Mouse (Mus musculus): ENCODE measurements around the gene Klhl22.
"Not testable (repeated sequence)": the region's sequence is repeated elsewhere in the genome, so short reads cannot be mapped to it uniquely, and the experiment has no call there.

The Klhl22 gene

DNA sequence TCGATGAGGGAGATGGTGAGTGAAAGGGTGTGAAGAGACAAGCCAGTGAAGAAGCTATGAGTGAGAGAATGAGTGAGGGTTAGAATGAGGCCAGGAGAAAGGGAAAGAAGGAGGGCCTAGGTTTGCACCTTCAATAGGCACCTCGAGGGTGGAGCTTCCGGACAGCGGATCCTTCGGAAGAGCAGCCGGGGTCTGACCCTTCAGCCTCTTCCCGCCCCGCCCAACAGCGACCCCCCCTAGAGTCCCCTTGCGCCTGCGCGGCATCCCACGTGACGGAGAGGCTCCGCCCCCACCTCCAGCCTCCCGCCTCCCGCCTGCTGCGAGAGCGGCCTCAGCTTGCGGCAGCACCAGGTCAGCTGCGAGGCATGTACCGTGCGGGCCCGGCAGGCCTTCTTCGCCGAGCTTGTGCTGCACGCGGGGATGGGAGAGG is at the start of gene Klhl22:
Klhl22 (plus strand) TSS at position 275 of the 430 bp plus-strand sequence.
- DNase-seq = peak; percentile 97

DNA sequence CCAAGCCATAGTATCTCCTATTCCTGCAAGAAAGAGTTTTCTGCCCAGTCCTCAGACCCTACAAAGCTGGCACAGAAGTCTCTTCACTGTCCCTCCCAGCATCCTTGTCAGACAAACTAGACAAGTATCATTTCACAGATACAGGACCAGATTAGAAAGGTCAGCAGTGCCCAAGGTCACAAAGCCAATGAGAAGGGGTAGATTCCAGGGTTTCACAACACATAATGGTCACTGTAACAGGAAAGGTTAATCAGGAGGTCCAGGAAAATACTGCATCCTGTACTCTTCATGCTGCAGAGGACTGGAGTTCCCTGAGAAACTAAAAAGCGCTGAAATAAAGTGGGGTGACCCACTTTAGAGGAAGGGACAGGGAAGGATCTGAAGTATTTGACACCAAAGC is 41.6 kb upstream of the Klhl22 start:
- DNase-seq = no peak

DNA sequence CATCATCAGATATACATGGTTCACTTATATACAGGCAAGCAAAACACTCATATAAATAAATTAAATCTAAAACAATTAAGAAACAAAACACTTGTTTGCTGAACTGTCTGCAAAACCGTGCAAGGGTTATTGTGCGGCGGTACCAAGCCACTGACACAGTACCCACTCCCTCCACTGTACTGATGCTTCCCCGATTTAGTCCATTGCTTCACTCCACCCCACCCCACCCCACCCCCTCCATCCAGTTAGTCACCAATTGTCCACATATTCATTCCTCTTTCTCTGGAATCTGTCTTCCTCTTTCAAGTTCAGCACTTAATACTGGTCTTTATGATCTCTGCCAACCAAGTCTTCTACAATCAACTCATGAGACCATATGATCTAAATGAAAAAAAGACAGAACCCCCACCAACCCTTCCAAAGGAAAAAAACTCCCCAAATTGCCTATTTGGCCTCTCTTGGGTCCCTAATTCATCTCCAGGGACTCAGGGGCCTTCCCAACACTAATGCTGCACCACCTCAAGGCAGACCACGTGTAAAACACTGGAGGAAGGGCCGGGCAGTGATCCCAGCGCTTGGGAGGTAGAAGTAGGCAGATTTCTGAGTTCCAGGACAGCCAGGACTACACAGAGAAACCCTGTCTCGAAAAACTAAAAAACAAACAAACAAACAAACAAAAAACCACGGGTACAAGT is 38.2 kb upstream of the Klhl22 start:
- DNase-seq = no peak

DNA sequence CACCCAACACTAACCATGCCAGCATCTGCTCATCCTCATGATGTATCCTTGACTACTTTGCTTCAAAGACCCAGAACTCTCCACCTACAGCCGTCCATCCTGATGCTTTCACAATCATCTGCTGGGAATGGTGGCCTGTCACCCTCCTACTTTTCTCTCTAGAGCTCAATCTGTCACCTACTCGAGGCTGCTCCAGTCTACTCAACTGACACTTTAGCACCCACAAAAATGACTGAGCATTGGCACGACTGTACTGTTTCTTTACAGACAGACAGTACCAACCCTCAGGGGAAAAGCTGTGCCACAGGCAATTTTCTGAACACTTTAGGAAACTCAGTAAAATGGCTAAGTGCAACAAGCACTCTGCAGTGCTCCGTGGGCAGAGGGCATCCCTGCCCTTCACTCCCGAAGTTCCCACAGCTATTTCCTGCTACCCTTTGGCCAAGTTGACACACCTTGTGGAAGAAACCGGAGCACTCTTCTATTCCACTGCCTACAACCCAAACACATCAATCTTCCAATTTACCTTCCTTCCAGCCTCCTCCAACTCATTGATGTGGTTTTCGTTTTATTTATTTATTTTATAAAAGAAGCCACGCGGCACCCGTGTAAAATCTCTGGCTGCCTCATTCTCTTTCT is 37.5 kb upstream of the Klhl22 start:
- DNase-seq = no peak

DNA sequence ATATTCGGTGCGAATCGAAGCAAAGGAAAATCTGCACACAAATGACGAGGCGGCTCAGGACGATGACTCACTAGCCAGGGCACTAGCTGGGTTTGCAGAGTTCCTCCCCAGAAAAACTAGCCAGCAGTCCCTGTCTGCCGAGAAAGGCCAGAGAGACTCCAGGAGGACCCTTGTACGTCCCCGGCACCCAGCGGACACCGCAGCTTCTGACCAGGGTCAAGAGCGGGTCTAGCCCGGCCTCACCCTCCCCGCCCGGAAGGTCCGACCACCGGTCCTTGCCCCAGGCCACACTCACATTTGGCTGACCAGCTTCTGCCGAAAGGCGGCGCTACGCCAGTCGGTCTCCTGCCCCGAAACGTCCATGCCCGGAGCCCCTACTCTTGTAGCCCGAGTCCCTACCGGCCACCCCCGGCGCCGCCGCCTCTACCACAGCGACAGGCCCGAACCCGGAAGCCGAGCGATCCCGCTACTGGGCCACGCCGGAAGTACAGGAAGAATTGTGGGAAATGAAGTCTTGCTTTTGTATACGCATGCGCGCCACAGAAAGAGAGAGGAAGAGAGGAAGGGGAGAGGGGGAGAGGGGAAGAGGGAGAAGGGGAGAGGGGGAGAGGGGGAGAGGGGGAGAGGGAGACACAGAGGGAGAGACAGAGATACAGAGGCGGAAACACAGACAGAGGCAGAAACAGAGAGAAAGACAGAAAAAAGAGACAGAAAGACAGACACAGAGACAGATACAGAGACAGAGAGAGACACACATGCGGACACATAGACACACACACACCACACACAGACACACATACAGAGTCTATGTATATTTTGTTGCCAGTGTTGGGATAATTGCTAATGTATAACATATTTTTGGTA is 36.7 kb upstream of the Klhl22 start:
- peak; percentile 90 for DNase-seq

DNA sequence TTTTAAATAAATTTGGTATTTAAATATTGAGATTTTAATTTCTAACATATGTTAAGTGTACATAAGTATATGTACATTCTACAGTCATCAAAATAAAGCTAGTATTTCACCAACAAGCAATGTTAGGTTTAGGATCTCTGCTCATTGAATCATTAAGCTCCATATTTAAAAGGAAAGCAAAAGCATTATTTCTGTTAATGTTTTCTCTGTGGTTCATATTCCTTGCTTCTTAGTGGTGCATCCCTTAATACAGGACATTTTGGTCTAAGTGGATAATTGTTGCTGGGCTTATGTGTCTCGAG is 36.1 kb upstream of the Klhl22 start:
- DNase-seq = no peak

DNA sequence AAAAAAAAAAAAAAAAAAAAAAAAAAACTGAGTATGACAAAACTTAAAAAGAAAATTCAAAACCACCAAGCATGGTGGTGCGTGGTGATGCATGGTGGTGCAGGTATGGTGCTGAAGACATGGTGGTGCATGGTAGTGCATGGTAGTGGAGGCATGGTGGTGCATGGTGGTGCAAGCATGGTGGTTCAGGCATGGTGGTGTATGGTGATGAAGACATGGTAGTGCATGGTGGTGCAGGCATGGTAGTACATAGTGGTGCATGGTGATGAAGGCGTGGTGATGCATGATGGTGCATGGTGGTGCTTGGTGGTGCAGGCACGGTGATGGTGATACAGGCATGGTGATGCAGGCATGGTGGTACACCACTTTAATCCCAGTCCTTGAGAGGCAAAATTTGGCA is 35.0 kb upstream of the Klhl22 start:
- no peak for DNase-seq

DNA sequence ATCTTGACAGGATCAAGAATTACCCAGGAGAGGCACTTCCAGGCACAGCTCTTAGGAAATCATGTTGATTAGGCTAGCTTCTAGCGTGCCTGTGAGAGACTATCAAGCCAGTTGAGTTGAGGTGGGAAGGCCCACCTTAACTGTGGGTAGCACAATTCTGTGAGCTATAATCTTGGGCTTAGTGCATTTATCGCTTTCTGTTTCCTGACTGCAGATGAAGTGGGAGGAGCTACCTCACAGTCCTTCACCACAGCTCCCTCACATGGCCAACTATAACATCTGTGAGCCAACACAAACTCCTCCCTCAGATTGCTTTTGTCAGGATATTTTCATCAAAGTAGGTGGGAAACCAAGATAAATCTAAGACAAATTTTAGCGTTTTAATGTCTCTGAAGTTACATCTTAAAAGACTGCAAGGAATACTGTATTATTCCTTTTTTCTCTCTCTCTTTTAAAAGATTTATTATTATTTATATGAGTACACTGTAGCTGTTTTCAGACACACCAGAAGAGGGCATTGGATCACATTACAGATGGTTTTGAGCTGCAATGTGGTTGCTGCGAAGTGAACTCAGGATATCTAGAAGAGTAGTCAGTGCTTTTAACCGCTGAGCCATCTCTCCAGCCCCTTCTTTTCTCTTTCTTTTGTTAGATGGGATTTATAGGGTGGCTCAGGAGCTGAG is 32.1 kb upstream of the Klhl22 start:
- peak; percentile 73 for DNase-seq

DNA sequence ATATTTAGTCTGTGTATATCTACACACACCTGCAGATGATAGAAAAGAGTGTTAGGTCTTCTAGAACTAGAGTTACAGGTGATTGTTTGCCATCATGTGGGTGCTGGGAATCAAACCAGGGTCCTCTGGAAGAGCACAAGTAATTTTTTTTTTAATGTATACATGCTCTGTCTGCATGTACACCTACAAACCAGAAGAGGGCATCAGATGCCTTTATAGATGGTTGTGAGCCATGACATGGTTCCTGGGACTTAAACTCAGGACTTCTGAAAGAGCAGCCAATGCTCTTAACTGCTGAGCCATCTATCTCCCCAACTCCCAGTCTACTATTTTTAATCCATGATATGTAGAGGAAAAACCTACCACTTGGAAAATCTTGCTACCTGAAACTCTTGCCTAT is 29.4 kb upstream of the Klhl22 start:
- DNase-seq = no peak

DNA sequence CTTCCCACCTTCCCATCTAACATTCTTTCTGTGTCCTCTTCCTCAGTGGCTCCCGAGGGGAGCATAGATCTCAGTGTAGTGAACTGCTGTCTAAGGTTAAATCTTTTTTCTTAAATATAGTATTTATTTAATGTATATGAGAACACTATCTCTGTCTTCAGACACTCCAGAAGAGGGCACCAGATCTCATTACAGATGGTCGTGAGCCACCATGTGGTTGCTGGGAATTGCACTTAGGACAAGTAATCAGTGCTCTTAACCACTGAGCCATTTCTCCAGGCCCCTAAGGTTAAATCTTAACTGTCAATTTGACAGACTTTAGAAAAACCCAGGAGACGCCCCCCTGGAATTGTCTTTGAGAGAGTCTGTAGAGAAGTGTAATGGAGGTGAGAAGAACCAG is 27.4 kb upstream of the Klhl22 start:
- no peak for DNase-seq

DNA sequence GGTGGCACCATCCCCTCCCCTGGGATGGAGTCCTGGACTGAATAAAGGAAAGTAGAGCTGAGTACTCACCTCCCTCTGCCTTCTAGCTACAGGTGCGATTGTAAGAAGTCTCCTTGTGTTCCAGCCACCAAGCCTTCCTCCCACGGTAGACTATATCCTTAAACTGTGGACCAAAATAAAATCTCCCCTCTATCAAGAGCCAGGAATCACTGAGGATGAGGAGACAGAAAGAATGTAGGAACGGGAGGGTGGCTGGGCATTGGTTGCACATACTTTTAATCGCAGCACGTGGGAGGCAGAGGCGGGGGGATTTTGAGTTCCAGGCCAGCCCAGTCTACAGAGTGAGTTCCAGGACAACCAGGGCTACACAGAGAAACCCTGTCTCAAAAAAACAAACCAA is 27.0 kb upstream of the Klhl22 start:
- no peak for DNase-seq

DNA sequence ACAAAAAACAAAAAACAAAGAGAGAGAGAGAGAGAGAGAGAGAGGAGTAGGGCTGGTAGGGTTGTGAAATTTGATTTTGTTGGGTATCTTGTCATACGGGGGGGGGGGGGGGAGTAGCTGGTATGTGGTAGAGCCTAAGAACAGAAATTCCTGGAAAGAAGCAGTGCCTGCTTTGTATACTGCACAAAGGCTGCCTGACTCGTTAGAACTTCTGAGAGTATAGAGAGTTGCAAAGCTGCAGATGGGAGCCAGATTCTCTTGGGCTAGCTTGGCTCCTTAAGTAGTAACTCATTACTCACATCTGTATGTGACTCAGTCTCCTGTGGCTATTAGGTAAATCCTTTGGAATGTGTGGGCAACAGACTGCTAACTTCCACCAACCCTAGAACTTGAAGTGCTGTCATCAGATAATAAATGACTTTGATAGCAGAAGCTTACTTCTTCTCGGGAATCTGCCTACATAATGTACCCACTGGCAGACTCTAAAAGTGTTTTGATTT is 26.5 kb upstream of the Klhl22 start, which contains the start of gene Med15:
Med15 (minus strand) TSS at position 51 of the 500 bp plus-strand sequence.
- no peak for DNase-seq

DNA sequence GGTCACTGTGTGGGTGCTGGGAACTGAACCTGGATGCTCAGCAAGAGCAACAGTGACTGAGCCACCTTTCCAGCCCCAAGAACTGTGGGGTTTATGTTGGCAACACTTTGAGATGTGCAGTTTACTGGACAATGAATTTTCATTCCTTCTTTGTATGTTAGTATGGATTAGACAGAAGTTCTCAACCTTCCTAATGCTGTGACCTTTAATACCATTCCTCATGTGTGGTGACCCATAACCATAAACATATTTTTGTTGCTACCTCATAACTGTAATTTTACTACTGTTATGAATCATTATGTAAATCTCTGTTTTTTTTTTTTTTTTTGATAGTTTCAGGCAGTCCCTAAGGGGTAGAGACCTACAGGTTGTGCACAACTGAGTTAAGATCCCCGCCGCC is 25.8 kb upstream of the Klhl22 start:
- no peak for DNase-seq

DNA sequence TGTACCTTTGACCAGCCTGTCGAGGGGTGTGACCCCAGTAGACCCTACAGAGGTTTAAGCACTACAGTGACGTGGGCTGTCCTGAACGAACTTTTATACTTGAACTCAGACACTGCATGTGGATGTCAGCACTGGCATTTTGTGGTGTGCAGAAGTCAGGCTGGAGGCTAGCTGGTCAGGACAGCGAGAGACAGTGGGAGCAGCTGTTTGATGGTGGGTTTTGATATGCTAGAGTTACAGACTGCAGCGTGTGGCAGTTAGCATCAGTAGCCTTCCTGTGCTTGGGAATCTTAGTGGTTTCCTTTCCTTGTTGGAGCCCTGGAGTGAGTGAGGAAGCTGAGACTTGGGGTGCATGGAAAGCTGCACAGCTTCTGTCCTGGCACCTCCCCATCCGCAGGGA is 24.5 kb upstream of the Klhl22 start:
- DNase-seq = not testable (repeated sequence)

DNA sequence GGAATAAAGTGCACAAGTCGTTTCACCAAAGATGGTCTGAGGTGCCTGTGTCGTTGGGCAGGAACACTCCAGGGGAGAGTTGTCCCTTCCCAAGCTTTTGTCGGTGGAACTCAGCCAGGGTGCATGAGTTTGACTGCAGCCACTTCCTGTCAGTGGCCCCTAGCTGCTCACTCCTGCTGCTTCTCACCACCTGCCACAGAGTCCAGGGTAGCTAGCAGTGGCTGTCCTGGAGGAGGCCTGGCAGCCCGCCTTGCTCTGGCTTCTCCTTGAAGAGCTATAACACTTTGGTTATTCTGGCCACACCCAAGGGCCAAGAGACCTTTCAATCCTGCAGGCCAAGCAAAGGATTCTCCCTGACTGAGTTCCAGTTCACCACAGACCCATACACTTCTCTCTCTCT is 23.3 kb upstream of the Klhl22 start:
- DNase-seq = no peak

DNA sequence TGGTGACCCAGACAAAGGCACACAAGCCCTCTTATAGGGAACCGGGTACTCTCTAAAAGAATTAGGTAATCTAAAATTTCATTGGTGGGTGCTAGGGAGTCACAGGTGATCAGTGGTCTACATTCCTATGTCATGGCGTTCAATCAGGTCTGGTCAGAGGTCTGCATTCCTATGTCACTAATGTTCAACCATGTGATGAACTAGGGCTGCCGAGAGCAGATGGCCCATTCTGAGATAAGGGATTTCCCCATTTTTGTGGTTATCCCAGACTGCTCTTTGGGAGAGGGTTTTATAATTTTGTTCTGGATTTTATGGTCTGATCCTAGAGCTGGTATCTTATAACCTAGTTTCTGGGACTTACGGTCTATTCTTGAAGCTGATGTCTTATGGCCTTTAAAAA is 19.3 kb upstream of the Klhl22 start:
- DNase-seq = no peak

DNA sequence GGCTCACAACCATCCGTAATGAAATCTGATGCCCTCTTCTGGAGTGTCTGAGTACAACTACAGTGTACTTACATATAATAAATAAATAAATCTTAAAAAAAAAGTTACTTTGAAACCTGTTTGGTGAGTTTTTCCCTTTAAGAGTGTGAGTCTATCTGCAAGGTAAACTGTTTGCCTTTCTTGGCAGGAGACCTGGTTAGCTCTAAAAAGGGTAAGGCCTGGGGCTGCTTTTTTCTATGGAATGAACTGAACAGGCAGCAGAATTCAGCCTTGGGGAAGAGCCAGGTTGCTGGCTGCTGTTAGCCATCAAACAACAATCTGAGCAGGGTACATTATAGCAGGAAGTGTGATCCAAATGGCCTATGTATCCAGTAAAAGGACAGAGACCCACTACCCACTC is 16.6 kb upstream of the Klhl22 start:
- DNase-seq = no peak

DNA sequence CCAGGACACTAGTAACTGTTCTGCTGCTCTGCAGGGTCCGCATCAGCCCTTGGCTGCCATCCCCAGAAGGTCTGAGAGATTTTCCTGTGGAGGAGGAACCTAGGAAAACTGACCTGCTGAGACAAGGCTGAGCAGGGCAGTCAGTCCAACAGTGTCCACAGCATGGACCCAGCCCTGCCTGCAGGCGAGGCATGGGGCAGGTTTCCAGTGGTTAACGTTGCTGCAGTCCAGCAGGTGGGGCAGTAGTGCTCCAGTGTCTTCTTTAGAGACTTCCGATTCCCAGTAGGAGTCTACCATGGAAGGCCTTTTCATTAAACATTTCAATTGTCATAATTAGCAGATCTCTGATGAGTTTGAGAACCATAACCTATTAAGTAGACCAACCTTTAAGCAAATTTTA is 16.1 kb upstream of the Klhl22 start:
- no peak for DNase-seq

DNA sequence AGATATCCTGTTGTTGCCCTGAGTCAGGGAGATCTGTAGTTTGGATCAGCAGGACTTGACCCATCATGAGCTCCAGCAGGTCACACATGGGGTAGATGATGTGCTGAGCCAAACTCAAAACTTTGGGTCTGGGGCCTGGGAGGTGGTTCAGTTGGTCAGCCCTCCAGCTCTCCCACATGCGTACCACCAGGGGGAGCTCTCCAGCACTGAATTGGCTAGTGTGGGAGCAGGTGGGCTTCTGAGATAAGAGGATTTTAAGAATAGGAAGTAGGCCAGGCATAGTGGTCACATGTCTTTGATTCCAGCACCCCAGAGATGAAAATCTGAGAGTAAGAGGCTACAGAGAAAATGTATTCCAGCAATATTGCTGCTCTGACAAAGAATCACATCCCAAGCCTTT is 14.9 kb upstream of the Klhl22 start:
- peak; percentile 49 for DNase-seq

DNA sequence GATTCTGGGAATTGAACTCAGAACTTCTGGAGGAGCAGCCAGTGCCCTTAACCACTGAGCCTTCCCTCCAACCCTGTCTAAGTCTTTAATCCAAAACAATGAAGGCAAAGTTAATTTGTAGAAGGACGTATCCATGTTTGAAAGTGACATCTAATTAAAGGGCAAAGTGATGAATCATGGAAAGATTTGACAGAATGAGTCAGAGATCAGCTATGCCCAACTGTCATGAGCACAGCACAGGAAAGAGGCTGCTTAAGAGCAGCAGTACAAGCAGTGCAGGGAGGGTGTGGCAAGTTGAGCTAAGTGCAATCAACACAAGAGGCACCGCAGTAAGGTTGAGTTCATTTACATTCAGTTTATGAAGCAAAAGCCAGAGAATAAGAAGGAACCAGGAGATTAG is 14.4 kb upstream of the Klhl22 start:
- DNase-seq = no peak

DNA sequence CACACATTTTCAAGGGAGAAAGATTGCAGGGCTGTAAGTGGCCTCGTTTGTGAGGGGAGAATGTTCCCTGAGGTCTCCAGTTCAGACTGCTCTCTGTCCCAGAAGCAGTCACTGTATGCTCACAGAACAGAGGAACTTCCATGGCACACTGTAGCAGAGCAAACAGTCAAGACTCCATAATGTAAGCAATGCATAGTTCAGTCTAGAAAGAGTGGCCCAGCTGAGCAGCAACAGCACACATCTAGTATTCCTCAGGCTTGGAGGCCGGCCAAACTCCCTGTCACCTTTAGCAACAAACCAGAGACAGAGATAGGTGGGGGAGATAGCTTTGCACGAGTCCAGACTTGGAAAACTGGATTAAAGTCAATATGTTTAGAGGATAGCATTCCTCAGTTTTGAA is 6.4 kb upstream of the Klhl22 start:
- DNase-seq = no peak

DNA sequence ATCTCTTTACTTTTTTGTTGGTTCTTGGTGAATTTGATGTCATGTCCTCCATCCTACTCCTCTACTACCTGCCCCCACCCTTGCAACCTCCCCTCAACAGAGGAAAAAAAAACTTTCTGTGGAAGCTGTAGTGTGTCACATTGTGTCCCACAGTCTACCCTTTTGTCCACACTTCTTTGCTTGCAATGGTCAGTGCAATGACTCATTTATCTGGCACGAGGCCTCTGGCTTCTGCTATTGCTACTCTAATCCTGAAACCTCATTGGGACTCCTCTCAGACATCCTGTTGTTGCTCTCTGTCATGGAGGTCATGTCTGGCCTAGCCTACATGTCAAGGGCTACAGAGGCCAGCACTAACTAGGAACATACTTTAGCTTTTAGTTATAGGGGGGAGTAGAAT is 5.7 kb upstream of the Klhl22 start:
- DNase-seq = no peak

DNA sequence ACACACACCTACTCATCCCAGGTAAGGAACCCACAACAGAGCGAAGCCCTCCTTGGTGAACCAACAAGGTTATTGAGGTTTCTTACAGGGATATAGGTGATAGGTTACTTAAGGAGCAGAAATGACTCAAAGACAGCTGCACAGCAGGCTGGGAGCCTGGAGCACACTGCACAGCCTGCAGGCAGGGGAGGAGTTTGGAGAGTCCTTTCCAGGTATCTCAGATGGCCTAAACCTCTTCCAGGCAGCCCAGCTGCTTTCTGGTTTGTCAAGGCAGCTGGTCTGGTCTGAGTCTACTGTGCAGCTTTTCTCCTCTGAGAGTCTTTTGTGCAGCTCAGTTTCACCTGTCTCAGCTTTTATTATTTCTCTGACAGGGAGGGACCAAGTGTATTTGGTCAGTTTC is 1.7 kb upstream of the Klhl22 start:
- no peak for DNase-seq
